Mouse (Mus musculus): ENCODE measurements around the gene 1700020N01Rik. TPM values are rescaled to one million over a fixed set of nuclear protein-coding genes. Genes with fewer than 3 reads are reported as not detected.

The 1700020N01Rik gene
- total RNA-seq (2021): not detected

DNA sequence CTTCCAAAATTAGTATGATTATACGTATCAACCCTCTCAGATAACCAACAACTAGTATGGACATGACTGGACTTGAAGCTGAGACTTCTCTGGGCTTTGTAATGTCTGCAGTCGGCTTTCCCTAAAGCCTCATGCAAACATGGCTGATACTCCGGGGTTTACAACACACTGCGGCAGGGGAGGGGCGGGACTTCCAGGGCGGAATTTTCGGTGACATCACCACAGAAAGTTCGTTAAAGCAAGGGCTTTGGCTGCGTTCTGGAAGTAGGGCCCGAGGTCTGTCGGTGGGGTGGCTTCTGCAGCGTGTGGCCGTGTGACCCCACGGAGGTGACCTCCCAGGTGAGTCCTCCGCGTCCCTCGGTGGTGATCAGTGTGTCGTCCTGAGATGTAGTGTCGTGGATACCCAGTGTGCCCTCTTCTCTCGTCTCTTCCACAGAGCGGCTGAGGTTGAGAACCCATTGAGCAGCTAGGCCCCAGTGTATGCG lies at the start of gene 1700020N01Rik:
Gene 1700020N01Rik (plus strand): TSS at position 250 of the 485 bp plus-strand sequence.
- intact Hi-C loops (cut with DNase I): no loop called here
- DNase-seq (ENCODE audit: low spot score in 2 of 2): no peak

DNA sequence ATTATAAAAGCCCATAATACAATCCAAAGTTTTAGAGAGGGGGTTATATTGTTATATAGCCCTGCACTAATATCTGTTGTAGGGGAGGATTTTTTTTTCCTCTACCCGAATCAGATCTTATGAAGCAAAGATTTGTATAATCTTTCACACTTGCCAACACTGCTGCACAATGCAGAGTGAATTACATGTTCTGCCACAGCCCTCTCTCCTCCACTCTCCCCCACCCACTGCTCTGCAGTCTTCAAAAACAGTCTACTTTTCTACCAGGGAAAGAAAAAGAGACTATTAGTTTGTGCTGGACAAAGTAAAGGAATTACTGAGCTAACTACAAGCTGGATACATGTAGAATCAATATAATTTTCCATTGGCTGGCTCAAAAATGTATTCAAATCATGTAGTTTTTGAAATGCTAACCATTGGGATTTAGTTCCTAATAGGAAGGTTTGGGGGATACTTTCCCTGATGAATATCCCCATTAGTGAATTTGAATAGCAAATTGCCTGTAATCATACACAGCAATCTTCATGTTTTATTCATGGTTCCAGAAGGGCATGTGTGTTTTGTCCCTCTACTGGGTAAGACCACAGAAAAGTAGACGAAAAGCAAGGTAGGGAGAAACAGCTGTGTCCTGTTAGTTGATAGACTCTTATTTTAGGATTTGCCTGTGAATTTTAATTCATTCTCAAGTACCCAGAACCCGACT lies 49.2 kb upstream of the 1700020N01Rik start:
- peak in 1 of 2 experiments; percentile 42 for DNase-seq (ENCODE audit: low spot score in 2 of 2)
- intact Hi-C loops (cut with DNase I): no loop called here

- intact Hi-C loops (cut with DNase I): no loop called here
Measured at GRCm38 (mm10) chr10:21544721-21545120, 48.2 kb upstream of the 1700020N01Rik start.

GRCm38 (mm10) chr10:21545446-21545845 lies 47.5 kb upstream of the 1700020N01Rik start:
- intact Hi-C loops (cut with DNase I): no loop called here
- DNase-seq (ENCODE audit: low spot score in 2 of 2): no peak

More at GRCm38 (mm10) chr10:21544721-21545120, 48.2 kb upstream of the 1700020N01Rik start:
- DNase-seq (ENCODE audit: low spot score in 2 of 2): no peak

DNA sequence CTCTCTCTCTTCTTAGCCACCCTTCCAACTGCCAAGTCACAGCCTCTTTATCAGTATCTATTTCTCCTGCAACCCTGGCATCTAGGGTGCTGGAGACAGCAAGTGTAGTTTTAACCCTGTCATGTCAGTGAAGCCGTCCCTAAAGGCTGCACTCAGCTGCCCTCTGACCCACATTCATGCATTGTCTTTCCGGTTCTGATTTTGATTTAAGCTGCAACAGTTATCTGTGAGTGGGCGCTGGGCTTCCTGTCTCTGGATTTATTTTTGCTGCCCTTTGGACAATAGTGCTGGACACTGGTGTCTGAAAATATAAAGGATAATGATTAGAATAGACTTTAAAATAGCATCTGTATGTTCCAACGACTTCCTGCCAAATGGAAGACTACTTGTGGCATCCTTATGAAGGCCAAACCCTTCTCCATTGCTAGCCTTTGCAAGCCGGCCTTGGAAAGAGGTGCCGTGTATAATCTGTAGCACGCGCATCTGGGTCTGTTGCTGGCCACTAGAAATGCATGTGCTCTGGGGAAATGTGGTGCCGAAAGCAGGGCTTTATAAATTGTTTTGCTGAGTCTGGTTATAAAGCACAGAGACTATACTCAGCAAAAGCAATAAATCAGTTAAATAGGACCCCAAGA lies 44.0 kb upstream of the 1700020N01Rik start:
- DNase-seq (ENCODE audit: low spot score in 2 of 2): no peak
- intact Hi-C loops (cut with DNase I): no loop called here

DNA sequence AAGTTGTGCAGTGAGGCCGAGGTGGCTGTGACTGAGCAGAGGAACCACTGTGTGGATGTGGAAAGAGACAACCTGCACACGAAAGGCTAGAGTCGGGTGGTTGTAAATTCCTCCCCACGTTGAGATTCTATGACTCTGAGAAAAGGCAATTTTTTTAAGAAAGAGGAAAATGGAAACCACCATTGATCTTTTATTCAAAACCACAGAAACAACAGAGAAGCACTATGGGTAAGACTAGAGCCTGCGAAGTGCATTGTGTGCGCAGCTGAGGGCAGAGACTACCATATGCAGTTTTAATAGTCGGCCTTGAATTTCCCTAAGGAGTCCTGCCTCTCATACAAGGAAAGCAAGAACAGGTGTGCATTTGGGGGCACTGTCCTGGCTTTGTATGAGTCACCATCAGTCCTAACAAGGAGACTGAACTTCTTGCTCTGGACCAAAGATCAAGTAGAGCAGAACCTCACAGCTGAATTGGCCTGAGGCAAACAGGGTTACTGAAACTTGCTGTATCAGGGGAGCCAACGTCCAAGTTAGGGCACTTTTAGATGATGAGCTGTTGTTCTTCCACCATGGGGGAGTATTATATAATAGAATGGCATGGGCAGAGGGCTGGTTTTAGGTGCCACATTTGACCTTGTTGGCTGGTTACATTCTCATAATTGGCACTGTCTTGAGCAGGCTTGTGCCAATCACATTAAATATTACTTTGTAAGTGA lies 39.8 kb upstream of the 1700020N01Rik start:
- intact Hi-C loops (cut with DNase I): no loop called here
- DNase-seq (ENCODE audit: low spot score in 2 of 2): no peak

DNA sequence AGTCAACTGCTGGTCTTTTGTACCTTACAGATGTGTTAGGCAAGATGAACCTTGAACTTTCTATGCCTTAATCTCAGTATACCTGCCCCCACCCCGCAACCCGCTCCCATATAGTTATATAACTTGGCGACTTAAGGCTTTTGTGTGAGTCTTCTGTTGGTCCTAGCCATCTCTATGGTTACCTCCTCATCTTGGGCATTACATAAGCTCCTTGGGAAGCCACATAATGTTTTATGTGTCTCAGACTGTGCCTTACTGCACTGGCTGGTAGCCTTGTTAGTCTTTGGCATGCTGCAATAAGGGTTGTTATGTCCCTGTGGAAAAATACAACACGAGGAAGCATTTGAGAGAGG lies 39.3 kb upstream of the 1700020N01Rik start:
- no peak for DNase-seq (ENCODE audit: low spot score in 2 of 2)
- intact Hi-C loops (cut with DNase I): no loop called here

- intact Hi-C loops (cut with DNase I): no loop called here
- DNase-seq (ENCODE audit: low spot score in 2 of 2): no peak
Measured at GRCm38 (mm10) chr10:21554896-21555580, 37.9 kb upstream of the 1700020N01Rik start.

DNA sequence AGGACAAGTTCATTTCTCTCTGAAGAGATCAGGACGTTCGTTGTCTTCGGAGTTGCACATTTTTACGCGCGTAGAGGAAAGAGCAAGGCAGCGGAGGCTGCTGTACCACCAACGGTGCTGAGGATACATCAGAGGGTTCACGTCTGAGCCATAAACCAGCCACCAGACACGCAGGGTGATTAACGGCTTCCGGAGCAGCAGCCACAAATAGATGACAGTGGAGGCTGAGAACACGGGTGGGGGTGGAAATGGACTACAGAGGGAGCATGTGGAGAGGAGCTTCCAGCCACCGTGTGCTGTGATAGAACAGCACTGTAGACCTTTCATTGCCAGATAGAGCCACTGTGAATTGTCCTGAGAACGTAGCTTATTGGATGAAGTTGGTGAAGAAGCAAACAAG lies 33.2 kb upstream of the 1700020N01Rik start:
- DNase-seq (ENCODE audit: low spot score in 2 of 2): no peak
- intact Hi-C loops (cut with DNase I): loop anchor here (2.0 kb wide), 1 partner anchor 77 kb away; no protein-coding TSS in a partner anchor

DNA sequence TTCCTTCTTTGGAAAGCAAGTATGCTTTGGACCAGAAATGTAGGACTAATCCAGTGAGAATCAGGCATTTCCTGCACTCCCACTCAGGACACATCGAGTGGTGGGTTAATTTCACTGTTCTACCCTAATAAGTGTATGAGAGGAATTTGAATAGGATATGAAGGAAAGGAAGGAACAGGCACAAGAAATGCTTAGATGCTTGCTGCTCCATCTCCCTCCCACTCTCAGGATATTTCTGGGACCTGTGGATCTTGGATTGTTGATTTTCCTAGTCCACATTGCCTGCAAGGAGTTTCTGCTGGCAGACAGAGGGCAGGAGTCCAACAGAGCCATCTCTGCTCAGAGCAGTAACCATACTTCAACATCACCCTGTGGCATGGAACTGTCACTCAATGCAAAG lies 31.8 kb upstream of the 1700020N01Rik start:
- intact Hi-C loops (cut with DNase I): loop anchor here (2.0 kb wide), 1 partner anchor 78 kb away; no protein-coding TSS in a partner anchor
- DNase-seq (ENCODE audit: low spot score in 2 of 2): peak in 1 of 2 experiments; percentile 78

DNA sequence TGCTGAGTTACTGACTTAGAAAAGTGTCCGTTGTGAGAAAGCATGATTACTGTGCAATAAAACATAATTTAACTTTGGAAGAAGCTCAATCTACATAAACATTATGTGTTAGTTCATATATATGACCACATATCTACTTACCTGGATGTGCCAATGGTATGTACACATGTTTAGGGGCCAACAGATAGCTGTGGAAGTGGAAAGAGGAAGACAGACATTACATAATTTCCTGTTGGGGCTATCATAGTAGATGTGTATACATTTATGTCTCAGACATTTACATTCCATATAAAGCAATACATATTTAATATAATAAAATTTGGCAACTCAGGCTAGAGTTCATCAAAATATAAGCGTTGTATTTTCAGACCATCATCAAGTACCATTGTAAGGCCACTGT lies 29.5 kb upstream of the 1700020N01Rik start:
- intact Hi-C loops (cut with DNase I): no loop called here
- no peak for DNase-seq (ENCODE audit: low spot score in 2 of 2)

- intact Hi-C loops (cut with DNase I): no loop called here
- DNase-seq (ENCODE audit: low spot score in 2 of 2): peak in 1 of 2 experiments; percentile 76
Measured at GRCm38 (mm10) chr10:21564189-21564588, 28.8 kb upstream of the 1700020N01Rik start.

- DNase-seq (ENCODE audit: low spot score in 2 of 2): no peak
- intact Hi-C loops (cut with DNase I): no loop called here
Measured at GRCm38 (mm10) chr10:21566074-21566473, 26.9 kb upstream of the 1700020N01Rik start.

DNA sequence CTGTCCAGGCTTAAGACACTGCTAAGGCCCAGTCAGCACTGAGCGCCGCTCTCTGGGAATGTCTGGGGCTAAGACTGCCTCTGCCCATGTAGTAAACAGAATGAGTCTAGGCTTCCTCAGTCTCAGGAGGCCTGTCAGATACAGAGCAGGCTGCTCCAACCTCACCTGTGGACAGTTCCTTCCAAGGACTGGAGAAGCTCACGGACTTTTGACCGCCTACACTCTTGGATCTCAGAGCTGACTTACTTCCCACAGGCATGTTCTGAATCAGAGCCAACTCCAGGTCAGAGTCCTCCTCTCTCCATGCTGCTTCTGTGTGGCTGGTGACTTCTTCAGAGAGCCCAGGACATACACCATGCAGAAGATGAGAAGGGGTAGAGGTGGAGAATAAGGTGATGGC lies 21.3 kb upstream of the 1700020N01Rik start:
- intact Hi-C loops (cut with DNase I): no loop called here

DNA sequence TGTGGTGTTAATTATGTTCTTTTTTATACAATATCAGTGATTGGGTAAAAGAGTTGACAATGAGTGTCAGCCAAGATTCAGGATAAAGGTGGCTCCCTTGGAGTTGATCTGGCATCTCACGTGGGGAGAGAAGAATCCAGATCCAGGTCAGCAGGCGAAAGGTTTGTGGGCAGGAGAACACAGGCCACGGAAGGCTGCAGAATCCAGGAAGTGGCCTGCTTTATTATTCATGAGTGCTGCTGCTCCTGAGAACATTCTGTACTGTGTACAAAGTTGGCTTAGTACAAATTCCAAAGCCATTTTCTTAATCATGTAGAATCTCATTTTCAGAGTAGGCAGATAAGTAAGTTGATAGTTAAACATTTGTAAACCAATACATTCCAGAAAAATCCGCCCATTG lies 19.2 kb upstream of the 1700020N01Rik start:
- intact Hi-C loops (cut with DNase I): no loop called here
- DNase-seq (ENCODE audit: low spot score in 2 of 2): no peak

More for the DNA sequence above, 21.3 kb upstream of the 1700020N01Rik start:
- DNase-seq (ENCODE audit: low spot score in 2 of 2): no peak

GRCm38 (mm10) chr10:21575806-21576378 lies 17.1 kb upstream of the 1700020N01Rik start:
- intact Hi-C loops (cut with DNase I): no loop called here
- no peak for DNase-seq (ENCODE audit: low spot score in 2 of 2)

DNA sequence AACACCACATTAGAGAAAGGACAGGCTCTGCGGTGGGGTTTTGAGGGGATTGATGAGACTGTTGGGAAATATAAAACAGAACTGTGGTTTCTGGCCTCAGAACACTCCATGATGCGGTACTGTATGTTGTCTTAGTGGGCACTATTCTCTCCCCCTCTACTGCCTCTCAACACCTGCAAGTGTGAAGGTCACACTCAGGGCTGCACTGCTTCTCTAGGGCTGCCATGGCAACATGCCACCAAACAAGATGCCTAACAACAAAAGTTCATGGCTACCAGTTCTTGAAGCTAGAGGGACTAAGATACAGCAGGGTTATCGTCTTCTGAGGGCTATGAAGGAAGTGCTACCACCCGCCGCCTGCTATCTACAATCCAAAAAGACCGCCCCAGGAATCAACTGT lies 15.1 kb upstream of the 1700020N01Rik start:
- DNase-seq (ENCODE audit: low spot score in 2 of 2): no peak
- intact Hi-C loops (cut with DNase I): no loop called here

- intact Hi-C loops (cut with DNase I): no loop called here
- DNase-seq (ENCODE audit: low spot score in 2 of 2): no peak
Measured at GRCm38 (mm10) chr10:21581546-21581945, 11.4 kb upstream of the 1700020N01Rik start.

DNA sequence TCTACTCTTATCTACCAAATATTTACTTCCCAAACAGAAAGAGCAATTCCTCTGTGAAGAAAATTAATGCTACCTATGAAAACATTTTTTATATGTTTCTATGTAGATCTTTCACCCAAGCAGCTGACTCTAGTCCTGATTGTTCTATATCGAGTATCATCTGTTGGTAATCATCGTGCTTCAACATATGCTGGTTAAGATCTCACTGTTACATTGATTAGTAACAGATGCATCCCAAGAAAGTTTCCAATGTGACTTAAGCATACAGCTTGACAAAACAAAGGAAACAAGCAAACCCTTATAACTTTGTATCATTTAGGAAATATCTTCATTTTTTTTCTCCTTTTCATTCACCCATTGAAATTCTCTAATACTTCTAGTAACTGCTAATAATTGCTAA lies 5.9 kb upstream of the 1700020N01Rik start:
- no peak for DNase-seq (ENCODE audit: low spot score in 2 of 2)
- intact Hi-C loops (cut with DNase I): no loop called here

Measured in left cerebral cortex, postnatal 25 days (tissue).